Mouse (Mus musculus): ENCODE measurements around the gene Rfxank.

GRCm38 (mm10) chr8:70158069-70158853, 19.3 kb upstream of the Rfxank start:
- TF ChIP-seq POLR2A (IDR thresholded peaks at IDR 0.05; ENCODE audit: insufficient read length, low read depth): peak; percentile 24
- TF ChIP-seq MYOD1 (IDR thresholded peaks at IDR 0.05; ENCODE audit: control insufficient read depth in 1 of 3, insufficient read length in 2 of 3, low read depth in 2 of 3): peak in 2 of 3 experiments; percentile 41 to 45

All from myocyte (in vitro differentiated cells).